ENCODE assay signal across 8 mouse cellular contexts in genomic region chr6:124831199-124831598, GRCm38 (mm10). TPM values are rescaled to one million over a fixed set of nuclear protein-coding genes. Genes with fewer than 3 reads are reported as not detected.
A peak's percentile ranks its signal among the peaks of the same experiment; 100 is the strongest.
DNase-seq lines count a peak whose midpoint lies in the region; ATAC-seq and TF ChIP-seq lines count a peak whose summit lies in the region.
"Not testable (repeated sequence)": the region's sequence is repeated elsewhere in the genome, so short reads cannot be mapped to it uniquely, and the experiment has no call there.

No protein-coding gene starts in this region.

- TF ChIP-seq POLR2A in testis, adult 2 months (IDR thresholded peaks at IDR 0.05; ENCODE audit: control insufficient read depth, low read depth, low read length) = not testable (repeated sequence)

- H3K27me3 ChIP-seq in forebrain, embryonic 12.5 days; heart, embryonic 15.5 days; intestine, embryonic 14.5 days (replicated peaks; ENCODE audit: control insufficient read depth, insufficient read depth, low read length); limb, embryonic 11.5 days (ENCODE audit: control insufficient read depth, insufficient read depth, low read length); liver, embryonic 16.5 days (ENCODE audit: control insufficient read depth, insufficient read depth, low read depth, low read length); midbrain, embryonic 13.5 days; testis, adult 2 months (ENCODE audit: control insufficient read depth, insufficient read depth, low read length): not testable (repeated sequence)

- WGBS in forebrain, embryonic 12.5 days = 92% methylated on average over 4 of the region's 4 CpGs
- 97% methylated on average over 4 of the region's 4 CpGs for WGBS in heart, embryonic 15.5 days
- WGBS in intestine, embryonic 14.5 days = 96% methylated on average over 4 of the region's 4 CpGs
- 94% methylated on average over 4 of the region's 4 CpGs for WGBS in limb, embryonic 11.5 days
- WGBS in liver, embryonic 16.5 days (ENCODE audit: insufficient replicate concordance) = 94% methylated on average over 4 of the region's 4 CpGs
- 98% methylated on average over 4 of the region's 4 CpGs for WGBS in midbrain, embryonic 13.5 days

- DNase-seq in cerebellum, adult 9-11 months = peak; percentile 59
- not testable (repeated sequence) for DNase-seq in intestine, embryonic 14.5 days (ENCODE audit: low spot score); limb, embryonic 11.5 days (ENCODE audit: low spot score)

- 0 out of 2 replicates have a peak overlapping the region, but pooled peaks have one; percentile 38 for H3K9ac ChIP-seq in forebrain, embryonic 12.5 days
- H3K9ac ChIP-seq in heart, embryonic 15.5 days; intestine, embryonic 14.5 days (ENCODE audit: low read length); limb, embryonic 11.5 days (ENCODE audit: low read length); midbrain, embryonic 13.5 days (replicated peaks): not testable (repeated sequence)
- peak overlapping the region; percentile 89 for H3K9ac ChIP-seq in liver, embryonic 16.5 days (ENCODE audit: low read depth, low read length)

- H3K4me3 ChIP-seq in forebrain, embryonic 12.5 days (replicated peaks) = peak overlapping the region; percentile 73
- peak overlapping the region; percentile 67 for H3K4me3 ChIP-seq in heart, embryonic 15.5 days
- peak overlapping the region; percentile 69; the same call in 1 of the 2 replicates for H3K4me3 ChIP-seq in intestine, embryonic 14.5 days (ENCODE audit: low read depth, low read length)
- not testable (repeated sequence) for H3K4me3 ChIP-seq in limb, embryonic 11.5 days (ENCODE audit: low read depth, low read length)
- peak overlapping the region; percentile 81 for H3K4me3 ChIP-seq in liver, embryonic 16.5 days (ENCODE audit: low read depth, low read length)
- H3K4me3 ChIP-seq in midbrain, embryonic 13.5 days (replicated peaks) = peak overlapping the region; percentile 51
- H3K4me3 ChIP-seq in testis, adult 2 months (ENCODE audit: control insufficient read depth, low read depth, low read length) = peak overlapping the region; percentile 27; the same call in 1 of the 2 replicates

- peaks cover 45% of the 10 kb centered on the region for H3K36me3 ChIP-seq in forebrain, embryonic 12.5 days (replicated peaks)
- H3K36me3 ChIP-seq in heart, embryonic 15.5 days = peaks cover 16% of the 10 kb centered on the region
- peaks cover 43% of the 10 kb centered on the region for H3K36me3 ChIP-seq in intestine, embryonic 14.5 days (ENCODE audit: control insufficient read depth, insufficient read depth, low read length)
- peaks cover 19% of the 10 kb centered on the region for H3K36me3 ChIP-seq in limb, embryonic 11.5 days (ENCODE audit: control insufficient read depth, insufficient read depth, low read length)
- H3K36me3 ChIP-seq in liver, embryonic 16.5 days (ENCODE audit: control insufficient read depth, insufficient read depth) = peaks cover 37% of the 10 kb centered on the region
- H3K36me3 ChIP-seq in midbrain, embryonic 13.5 days = peaks cover 20% of the 10 kb centered on the region
- H3K36me3 ChIP-seq in testis, adult 2 months (ENCODE audit: control insufficient read depth, insufficient read depth, low read length) = not testable (repeated sequence)

- H3K27ac ChIP-seq in forebrain, embryonic 12.5 days; heart, embryonic 15.5 days; intestine, embryonic 14.5 days (ENCODE audit: low read depth); limb, embryonic 11.5 days (replicated peaks; ENCODE audit: low read depth, low read length); liver, embryonic 16.5 days (ENCODE audit: low read length); midbrain, embryonic 13.5 days; testis, adult 2 months (ENCODE audit: control insufficient read depth, insufficient read depth, low read depth, low read length): not testable (repeated sequence)

- not testable (repeated sequence) for ATAC-seq in forebrain, embryonic 12.5 days (ENCODE audit: low FRiP score); heart, embryonic 15.5 days (replicated peaks; ENCODE audit: insufficient number of reproducible peaks, insufficient read depth, low FRiP score, low read depth); intestine, embryonic 14.5 days (replicated peaks; ENCODE audit: low FRiP score, low TSS enrichment, low read depth); limb, embryonic 11.5 days (ENCODE audit: insufficient number of reproducible peaks, low FRiP score, low TSS enrichment, low read depth); liver, embryonic 16.5 days (ENCODE audit: low read depth); midbrain, embryonic 13.5 days

- TF ChIP-seq CTCF in testis, adult 2 months (IDR thresholded peaks at IDR 0.05; ENCODE audit: control insufficient read depth, insufficient read depth, insufficient replicate concordance, low read depth, low read length) = not testable (repeated sequence)

- peaks cover 52% of the 10 kb centered on the region for H3K4me1 ChIP-seq in forebrain, embryonic 12.5 days
- H3K4me1 ChIP-seq in heart, embryonic 15.5 days (replicated peaks) = peaks cover 27% of the 10 kb centered on the region
- not testable (repeated sequence) for H3K4me1 ChIP-seq in intestine, embryonic 14.5 days (replicated peaks; ENCODE audit: control insufficient read depth, insufficient read depth, low read length); testis, adult 2 months (ENCODE audit: control insufficient read depth, insufficient read depth, low read length)
- peaks cover 14% of the 10 kb centered on the region; the same call in 1 of the 2 replicates for H3K4me1 ChIP-seq in limb, embryonic 11.5 days (ENCODE audit: control insufficient read depth, insufficient read depth, low read length)
- peaks cover 18% of the 10 kb centered on the region for H3K4me1 ChIP-seq in liver, embryonic 16.5 days (ENCODE audit: control insufficient read depth, low read depth, low read length)
- H3K4me1 ChIP-seq in midbrain, embryonic 13.5 days (replicated peaks) = peaks cover 37% of the 10 kb centered on the region

- H3K4me2 ChIP-seq in forebrain, embryonic 12.5 days = peak overlapping the region; percentile 95
- peak overlapping the region; percentile 83 for H3K4me2 ChIP-seq in heart, embryonic 15.5 days
- peak overlapping the region; percentile 85 for H3K4me2 ChIP-seq in intestine, embryonic 14.5 days (ENCODE audit: low read length)
- peak overlapping the region; percentile 61; the same call in 1 of the 2 replicates for H3K4me2 ChIP-seq in limb, embryonic 11.5 days (ENCODE audit: low read depth, severe bottlenecking)
- peak overlapping the region; percentile 61 for H3K4me2 ChIP-seq in liver, embryonic 16.5 days (ENCODE audit: low read depth, low read length)
- H3K4me2 ChIP-seq in midbrain, embryonic 13.5 days (replicated peaks) = peak overlapping the region; percentile 89

- H3K9me3 ChIP-seq in forebrain, embryonic 12.5 days; heart, embryonic 15.5 days (replicated peaks); intestine, embryonic 14.5 days (ENCODE audit: control insufficient read depth, low read length); limb, embryonic 11.5 days (ENCODE audit: control insufficient read depth, low read length); liver, embryonic 16.5 days (replicated peaks; ENCODE audit: control insufficient read depth, low read length); midbrain, embryonic 13.5 days: not testable (repeated sequence)

RNA-seq across cellular contexts. Expression of gene Cdca3, which starts 1.9 kb away (rescaled TPM):
- polyA plus RNA-seq in forebrain, embryonic 12.5 days (2016; fragmentation: Nextera tagmentation; extraction: Ambion mirVana) = 233 and 244 TPM in 2 replicates
- 117 and 128 TPM in 2 replicates for polyA plus RNA-seq in heart, embryonic 15.5 days (2015; fragmentation: Nextera tagmentation; extraction: Ambion mirVana)
- 178 and 183 TPM in 2 replicates for polyA plus RNA-seq in intestine, embryonic 14.5 days (2014; fragmentation: Nextera tagmentation; extraction: Ambion mirVana)
- polyA plus RNA-seq in limb, embryonic 11.5 days (2014; fragmentation: Nextera tagmentation; extraction: Ambion mirVana) = 243 and 249 TPM in 2 replicates
- polyA plus RNA-seq in liver, embryonic 16.5 days (2015; fragmentation: Nextera tagmentation; extraction: Ambion mirVana) = 171 and 180 TPM in 2 replicates
- 82.7 and 89.5 TPM in 2 replicates for polyA plus RNA-seq in midbrain, embryonic 13.5 days (2015; fragmentation: Nextera tagmentation; extraction: Ambion mirVana)
- polyA plus RNA-seq in testis, adult 2 months (2012; rRNA removed) = 218 and 250 TPM in 2 replicates

RNA-seq across cellular contexts. Expression of gene Usp5, which starts 1.9 kb away (rescaled TPM):
- 199 and 221 TPM in 2 replicates for polyA plus RNA-seq in forebrain, embryonic 12.5 days (2016; fragmentation: Nextera tagmentation; extraction: Ambion mirVana)
- polyA plus RNA-seq in heart, embryonic 15.5 days (2015; fragmentation: Nextera tagmentation; extraction: Ambion mirVana) = 87.2 and 114 TPM in 2 replicates
- 126 and 127 TPM in 2 replicates for polyA plus RNA-seq in intestine, embryonic 14.5 days (2014; fragmentation: Nextera tagmentation; extraction: Ambion mirVana)
- 152 and 153 TPM in 2 replicates for polyA plus RNA-seq in limb, embryonic 11.5 days (2014; fragmentation: Nextera tagmentation; extraction: Ambion mirVana)
- polyA plus RNA-seq in liver, embryonic 16.5 days (2015; fragmentation: Nextera tagmentation; extraction: Ambion mirVana) = 50.0 and 52.7 TPM in 2 replicates
- polyA plus RNA-seq in midbrain, embryonic 13.5 days (2015; fragmentation: Nextera tagmentation; extraction: Ambion mirVana) = 202 and 204 TPM in 2 replicates
- 37.4 and 41.2 TPM in 2 replicates for polyA plus RNA-seq in testis, adult 2 months (2012; rRNA removed)

RNA-seq across cellular contexts. Expression of gene Gnb3, which starts 8.9 kb away (rescaled TPM):
- 0.67 and 1.1 TPM in 2 replicates for polyA plus RNA-seq in forebrain, embryonic 12.5 days (2016; fragmentation: Nextera tagmentation; extraction: Ambion mirVana)
- polyA plus RNA-seq in heart, embryonic 15.5 days (2015; fragmentation: Nextera tagmentation; extraction: Ambion mirVana) = 4.9 and 5.2 TPM in 2 replicates
- 2.7 TPM in 2 replicates for polyA plus RNA-seq in intestine, embryonic 14.5 days (2014; fragmentation: Nextera tagmentation; extraction: Ambion mirVana)
- 0.40 and 0.43 TPM in 2 replicates for polyA plus RNA-seq in limb, embryonic 11.5 days (2014; fragmentation: Nextera tagmentation; extraction: Ambion mirVana)
- polyA plus RNA-seq in liver, embryonic 16.5 days (2015; fragmentation: Nextera tagmentation; extraction: Ambion mirVana) = 0.13 and 0.31 TPM in 2 replicates
- 5.1 and 7.5 TPM in 2 replicates for polyA plus RNA-seq in midbrain, embryonic 13.5 days (2015; fragmentation: Nextera tagmentation; extraction: Ambion mirVana)
- polyA plus RNA-seq in testis, adult 2 months (2012; rRNA removed) = 0.07 TPM in 1 of 2 replicates, not detected in the other

RNA-seq across cellular contexts. Expression of gene Tpi1, which starts 17.1 kb away (rescaled TPM):
- 559 and 592 TPM in 2 replicates for polyA plus RNA-seq in forebrain, embryonic 12.5 days (2016; fragmentation: Nextera tagmentation; extraction: Ambion mirVana)
- polyA plus RNA-seq in heart, embryonic 15.5 days (2015; fragmentation: Nextera tagmentation; extraction: Ambion mirVana) = 1,247 and 1,352 TPM in 2 replicates
- polyA plus RNA-seq in intestine, embryonic 14.5 days (2014; fragmentation: Nextera tagmentation; extraction: Ambion mirVana) = 1,059 and 1,108 TPM in 2 replicates
- polyA plus RNA-seq in limb, embryonic 11.5 days (2014; fragmentation: Nextera tagmentation; extraction: Ambion mirVana) = 724 and 825 TPM in 2 replicates
- 450 and 452 TPM in 2 replicates for polyA plus RNA-seq in liver, embryonic 16.5 days (2015; fragmentation: Nextera tagmentation; extraction: Ambion mirVana)
- polyA plus RNA-seq in midbrain, embryonic 13.5 days (2015; fragmentation: Nextera tagmentation; extraction: Ambion mirVana) = 329 and 343 TPM in 2 replicates
- 471 and 473 TPM in 2 replicates for polyA plus RNA-seq in testis, adult 2 months (2012; rRNA removed)

RNA-seq across cellular contexts. Expression of gene Spsb2, which starts 22.7 kb away (rescaled TPM):
- polyA plus RNA-seq in forebrain, embryonic 12.5 days (2016; fragmentation: Nextera tagmentation; extraction: Ambion mirVana) = 4.5 and 7.7 TPM in 2 replicates
- 7.0 and 9.8 TPM in 2 replicates for polyA plus RNA-seq in heart, embryonic 15.5 days (2015; fragmentation: Nextera tagmentation; extraction: Ambion mirVana)
- polyA plus RNA-seq in intestine, embryonic 14.5 days (2014; fragmentation: Nextera tagmentation; extraction: Ambion mirVana) = 7.3 and 7.4 TPM in 2 replicates
- 5.3 and 5.5 TPM in 2 replicates for polyA plus RNA-seq in limb, embryonic 11.5 days (2014; fragmentation: Nextera tagmentation; extraction: Ambion mirVana)
- polyA plus RNA-seq in liver, embryonic 16.5 days (2015; fragmentation: Nextera tagmentation; extraction: Ambion mirVana) = 8.6 and 9.1 TPM in 2 replicates
- 7.7 and 8.2 TPM in 2 replicates for polyA plus RNA-seq in midbrain, embryonic 13.5 days (2015; fragmentation: Nextera tagmentation; extraction: Ambion mirVana)
- polyA plus RNA-seq in testis, adult 2 months (2012; rRNA removed) = 63.6 and 78.1 TPM in 2 replicates
